Comparison of ENCODE assay signal across 8 mouse cellular contexts in the genomic region with DNA sequence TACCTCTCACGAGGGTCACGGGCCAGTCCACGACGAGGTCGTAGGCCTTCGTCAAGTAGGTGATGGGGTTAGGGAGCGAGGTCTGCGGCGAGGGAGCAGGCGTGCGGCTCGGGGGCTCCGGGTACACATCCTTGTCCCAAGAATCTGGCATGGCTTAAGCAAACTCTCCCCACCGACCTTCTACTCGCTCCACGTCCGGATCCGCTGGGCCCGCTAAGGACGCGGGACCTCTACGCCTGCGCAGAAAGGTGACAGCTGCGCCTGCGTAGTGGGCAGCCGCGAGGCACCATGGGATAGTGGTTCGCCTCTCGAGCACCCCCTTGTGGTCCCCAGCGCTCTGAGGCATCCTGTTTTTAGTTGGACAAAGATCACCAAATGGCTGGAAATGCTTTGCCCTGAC. TPM values are rescaled to one million over a fixed set of nuclear protein-coding genes. Genes with fewer than 3 reads are reported as not detected.
DNase-seq lines count a peak whose midpoint lies in the region; ATAC-seq and TF ChIP-seq lines count a peak whose summit lies in the region.

A gene (minus strand): TSS at position 295 of the 400 bp plus-strand sequence.

- peaks cover 15% of the 10 kb centered on the region for H3K36me3 ChIP-seq in hindbrain, embryonic 14.5 days (replicated peaks; ENCODE audit: control insufficient read depth, insufficient read depth)

- H3K27ac ChIP-seq in hindbrain, embryonic 14.5 days: peak within 1 kb of the TSS; percentile 78

- H3K4me3 ChIP-seq in hindbrain, embryonic 14.5 days (replicated peaks; ENCODE audit: low read length): peak within 1 kb of the TSS; percentile 77

- TF ChIP-seq CTCF in Patski (IDR thresholded peaks at IDR 0.05): no peak

- WGBS in hindbrain, embryonic 14.5 days: under 1% methylated on average over 30 of the region's 30 CpGs

- H3K9ac ChIP-seq in hindbrain, embryonic 14.5 days: peak within 1 kb of the TSS; percentile 94

- CTCF ChIA-PET in Patski (lab: Charles Lee): interaction anchor here (0.9 to 2.9 kb wide), 3 partner anchors 10 to 97 kb away, joined by 3 to 22 read pairs (median 5); a partner anchor contains a TSS

- peak; percentile 18 for ATAC-seq in Patski
- peak; percentile 71 for ATAC-seq in hindbrain, embryonic 14.5 days (ENCODE audit: low FRiP score)

- no peaks in the 10 kb centered on the region for H3K9me3 ChIP-seq in hindbrain, embryonic 14.5 days (ENCODE audit: control insufficient read depth, low read length)

- POLR2A ChIA-PET in Patski (lab: Charles Lee): interaction anchor here (0.7 to 1.1 kb wide), 4 partner anchors 9 to 494 kb away, joined by 3 read pairs; a partner anchor contains a TSS

- H3K27me3 ChIP-seq in Patski: no peaks in the 10 kb centered on the region
- no peaks in the 10 kb centered on the region for H3K27me3 ChIP-seq in hindbrain, embryonic 14.5 days (ENCODE audit: control insufficient read depth, insufficient read depth, low read length)

- in situ Hi-C loops in Patski (cut with MboI; ENCODE audit: low pct_unique_long_range_greater_than_20kb): loop anchor here (5.0 kb wide), 1 partner anchor 1818 kb away; no protein-coding TSS in a partner anchor

- peak; percentile 73 for DNase-seq in Patski (ENCODE audit: low read depth, low spot score)
- DNase-seq in cerebellum, postnatal 14 days: peak; percentile 99 to 100
- peak; percentile 95 to 96 for DNase-seq in frontal cortex, postnatal 25 days (ENCODE audit: low spot score in 2 of 2)
- DNase-seq in hindbrain, embryonic 14.5 days (ENCODE audit: low spot score): peak; percentile 98
- DNase-seq in layer of hippocampus, postnatal 36 days: peak; percentile 91 to 95
- peak; percentile 98 for DNase-seq in lung, postnatal 36 days
- DNase-seq in retina, postnatal 1 day: peak; percentile 95
- peak; percentile 90 to 94 for DNase-seq in urinary bladder, adult 18-20 months (ENCODE audit: low spot score in 2 of 2)

- H3K4me1 ChIP-seq in hindbrain, embryonic 14.5 days (replicated peaks; ENCODE audit: control insufficient read depth, insufficient read depth, low read length): peaks cover 24% of the 10 kb centered on the region

- H3K4me2 ChIP-seq in hindbrain, embryonic 14.5 days (replicated peaks): peak within 1 kb of the TSS; percentile 96

RNA-seq across cellular contexts. Expression of the gene that starts here (rescaled TPM):
- 362 TPM for polyA plus RNA-seq in Patski (2021)
- polyA plus RNA-seq in hindbrain, embryonic 14.5 days (2014; fragmentation: Nextera tagmentation; extraction: Ambion mirVana): 308 and 347 TPM in 2 replicates
- 100 to 1,000 TPM; 199 to 228 TPM for total RNA-seq in layer of hippocampus, postnatal 36 days (2021)

Comparison
In these comparisons a context has a peak if more than half of its experiments do, and no peak if none do; other contexts are left out.
1. Peak in every context shown above with its lines: DNase-seq, ATAC-seq, H3K4me3 ChIP-seq and H3K27ac ChIP-seq.